Mouse (Mus musculus): ENCODE measurements around the gene Prap1. TPM values are rescaled to one million over a fixed set of nuclear protein-coding genes. Genes with fewer than 3 reads are reported as not detected.

The Prap1 gene
- polyA plus RNA-seq, 1 experiment = not detected

DNA sequence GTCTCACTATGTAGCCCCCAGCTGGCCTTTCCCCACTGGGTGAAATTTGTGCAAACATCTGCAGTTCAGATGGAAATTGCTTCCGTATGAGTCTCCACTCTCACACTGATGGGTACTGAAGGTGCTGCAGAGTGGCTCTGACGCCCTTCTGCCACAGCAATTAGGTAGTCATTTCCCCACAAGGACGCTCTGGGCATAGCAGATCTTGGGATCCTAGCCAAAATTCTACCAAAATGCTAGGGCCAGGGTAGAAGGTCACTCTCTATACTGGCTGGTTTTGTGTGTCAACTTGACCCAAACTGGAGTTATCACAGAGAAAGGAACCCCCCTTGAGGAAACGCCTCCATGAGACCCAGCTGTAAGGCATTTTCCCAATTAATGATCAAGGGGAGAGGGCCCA is 10.8 kb downstream of the Prap1 start:
- H3K4me3 ChIP-seq (ENCODE audit: insufficient read depth, low read length) = no peak overlapping the region
- peaks cover 3% of the 10 kb centered on the region; the same call in 1 of the 2 replicates for H3K4me1 ChIP-seq (ENCODE audit: control insufficient read depth, insufficient read depth, low read length)
- TF ChIP-seq CTCF (IDR thresholded peaks at IDR 0.05; ENCODE audit: low read depth, low read length) (no peak), POLR2A (IDR thresholded peaks at IDR 0.05; ENCODE audit: borderline replicate concordance, low read depth, low read length) (no peak)
- no peak overlapping the region for H3K27ac ChIP-seq (ENCODE audit: insufficient read depth, low read depth, low read length)

DNA sequence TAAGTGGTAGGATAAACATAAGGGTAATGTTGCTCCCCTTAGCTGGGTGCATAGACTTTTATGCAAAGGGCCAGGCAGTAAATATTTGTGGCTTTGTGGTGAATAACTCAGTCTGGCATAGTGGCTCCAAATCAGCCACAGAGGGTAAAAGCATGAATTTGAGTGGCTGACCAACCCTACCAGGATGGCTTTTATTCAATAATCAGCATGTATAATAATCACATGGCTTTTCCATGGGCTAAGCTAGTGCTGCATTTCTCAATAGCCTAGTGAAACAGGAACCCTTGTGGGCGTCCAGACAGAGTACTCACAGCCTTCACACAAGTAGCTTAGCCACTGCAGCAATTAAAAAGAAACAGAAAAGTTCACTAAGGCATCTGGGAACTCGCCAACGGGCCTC is 18.7 kb downstream of the Prap1 start:
- Histone ChIP-seq H3K4me3 (ENCODE audit: insufficient read depth, low read length) (no peak overlapping the region), H3K4me1 (ENCODE audit: control insufficient read depth, insufficient read depth, low read length) (peaks cover 22% of the 10 kb centered on the region), H3K27ac (ENCODE audit: insufficient read depth, low read depth, low read length) (peak overlapping the region; percentile 53)
- no peak for TF ChIP-seq POLR2A (IDR thresholded peaks at IDR 0.05; ENCODE audit: borderline replicate concordance, low read depth, low read length)
- TF ChIP-seq CTCF (IDR thresholded peaks at IDR 0.05; ENCODE audit: low read depth, low read length) = no peak

DNA sequence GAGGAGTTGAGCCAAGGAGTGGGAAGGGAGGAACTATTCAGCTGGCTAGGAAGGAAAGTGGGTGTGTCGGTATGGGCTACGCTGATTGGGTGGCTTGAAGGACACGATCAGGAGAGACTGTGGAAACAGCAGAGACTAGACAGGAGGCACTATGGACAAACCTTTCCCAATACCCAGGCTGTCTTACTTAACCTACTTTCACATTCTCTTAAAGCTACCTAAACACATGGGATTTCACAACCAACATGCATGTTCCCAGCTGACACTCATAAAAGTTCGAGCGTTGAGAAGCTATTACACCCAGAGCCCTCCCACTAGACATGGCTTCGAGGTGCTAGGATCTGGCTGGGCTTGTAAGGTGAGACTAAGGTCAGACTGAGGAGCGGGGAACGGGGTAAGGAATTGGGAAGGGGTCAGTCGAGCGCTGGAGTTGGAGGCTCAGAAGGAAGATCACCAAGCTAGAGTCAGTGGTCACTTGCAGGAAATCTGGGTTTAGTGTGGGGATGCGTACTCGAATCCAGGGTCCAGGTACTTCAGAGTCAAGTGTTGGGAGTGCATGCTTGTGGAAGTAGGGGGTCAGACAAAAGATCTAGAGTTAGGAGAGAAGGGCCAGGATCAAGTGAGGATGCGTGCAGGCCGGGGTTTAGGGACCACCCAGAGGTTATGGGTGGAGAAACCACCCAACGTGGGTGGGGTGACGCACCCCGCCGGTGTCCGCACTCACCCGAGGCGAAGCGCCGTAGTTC is 22.6 kb downstream of the Prap1 start, which contains the start of gene Paox:
Gene Paox (plus strand): TSS at position 217 of the 746 bp plus-strand sequence.
- no peak for TF ChIP-seq POLR2A (IDR thresholded peaks at IDR 0.05; ENCODE audit: borderline replicate concordance, low read depth, low read length)
- TF ChIP-seq CTCF (IDR thresholded peaks at IDR 0.05; ENCODE audit: low read depth, low read length) = no peak
- Histone ChIP-seq H3K4me1 (ENCODE audit: control insufficient read depth, insufficient read depth, low read length) (peaks cover 24% of the 10 kb centered on the region), H3K27ac (ENCODE audit: insufficient read depth, low read depth, low read length) (peak within 1 kb of the TSS; percentile 73), H3K4me3 (ENCODE audit: insufficient read depth, low read length) (peak within 1 kb of the TSS; percentile 79)

DNA sequence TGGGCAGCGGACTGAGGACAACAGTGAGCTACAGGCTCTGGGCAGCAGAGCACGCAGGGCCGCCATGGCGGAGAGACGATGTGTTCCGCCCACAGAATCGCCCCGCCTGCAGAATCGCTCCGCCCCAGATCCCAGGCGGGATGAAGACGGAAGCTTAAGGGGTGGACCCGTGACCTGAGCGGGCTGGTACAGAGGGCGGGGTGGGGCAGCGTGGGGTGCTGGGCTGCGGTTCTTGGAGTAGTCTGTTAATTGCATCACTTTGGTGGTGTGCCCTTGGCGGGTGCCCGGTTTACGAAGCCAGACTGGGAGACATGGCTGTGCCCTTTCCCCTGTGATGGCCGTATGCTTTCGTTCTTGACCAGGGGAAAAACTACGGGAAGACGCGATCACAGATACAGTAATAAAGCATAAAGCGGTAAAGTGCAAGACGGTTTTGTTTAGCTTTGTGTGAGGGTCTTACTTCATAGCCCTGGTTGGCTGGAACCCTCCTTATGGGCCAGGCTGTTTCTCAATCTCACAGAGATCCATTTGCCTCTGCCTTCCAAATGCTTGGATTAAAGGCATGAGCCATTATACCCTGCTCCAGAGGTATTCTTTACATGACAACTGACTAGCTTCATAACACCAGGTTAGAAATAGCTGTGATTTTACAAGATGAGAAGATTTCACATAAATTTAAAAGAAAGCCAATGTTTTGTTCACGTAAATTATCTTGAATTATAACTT is 23.3 kb downstream of the Prap1 start, which contains the start of gene Echs1:
Gene Echs1 (minus strand): TSS at position 148 of the 726 bp plus-strand sequence.
- no peak for TF ChIP-seq POLR2A (IDR thresholded peaks at IDR 0.05; ENCODE audit: borderline replicate concordance, low read depth, low read length)
- TF ChIP-seq CTCF (IDR thresholded peaks at IDR 0.05; ENCODE audit: low read depth, low read length) = no peak
- Histone ChIP-seq H3K4me3 (ENCODE audit: insufficient read depth, low read length) (peak within 1 kb of the TSS; percentile 79), H3K4me1 (ENCODE audit: control insufficient read depth, insufficient read depth, low read length) (peaks cover 24% of the 10 kb centered on the region), H3K27ac (ENCODE audit: insufficient read depth, low read depth, low read length) (peak within 1 kb of the TSS; percentile 73)

DNA sequence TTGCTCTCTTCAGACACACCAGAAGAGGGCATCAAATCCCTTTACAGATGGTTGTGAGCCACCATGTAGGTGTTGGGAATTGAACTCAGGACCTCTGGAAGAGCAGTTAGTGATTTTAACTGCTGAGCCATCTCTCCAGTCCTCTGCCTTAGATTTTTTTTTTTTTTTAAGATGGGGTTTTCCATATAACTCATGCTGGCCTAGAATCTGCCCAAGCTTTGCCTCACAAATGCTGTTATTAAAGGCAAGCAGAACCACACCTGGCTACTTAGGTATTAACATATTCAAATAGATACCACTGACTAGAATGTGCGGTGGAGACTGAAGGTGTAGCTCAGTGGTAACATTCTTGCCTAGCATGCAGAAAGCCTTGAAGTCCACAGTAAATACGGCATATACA is 27.3 kb downstream of the Prap1 start:
- TF ChIP-seq CTCF (IDR thresholded peaks at IDR 0.05; ENCODE audit: low read depth, low read length) (no peak), POLR2A (IDR thresholded peaks at IDR 0.05; ENCODE audit: borderline replicate concordance, low read depth, low read length) (no peak)
- Histone ChIP-seq H3K4me1 (ENCODE audit: control insufficient read depth, insufficient read depth, low read length) (peaks cover 9% of the 10 kb centered on the region), H3K4me3 (ENCODE audit: insufficient read depth, low read length) (no peak overlapping the region), H3K27ac (ENCODE audit: insufficient read depth, low read depth, low read length) (no peak overlapping the region)

DNA sequence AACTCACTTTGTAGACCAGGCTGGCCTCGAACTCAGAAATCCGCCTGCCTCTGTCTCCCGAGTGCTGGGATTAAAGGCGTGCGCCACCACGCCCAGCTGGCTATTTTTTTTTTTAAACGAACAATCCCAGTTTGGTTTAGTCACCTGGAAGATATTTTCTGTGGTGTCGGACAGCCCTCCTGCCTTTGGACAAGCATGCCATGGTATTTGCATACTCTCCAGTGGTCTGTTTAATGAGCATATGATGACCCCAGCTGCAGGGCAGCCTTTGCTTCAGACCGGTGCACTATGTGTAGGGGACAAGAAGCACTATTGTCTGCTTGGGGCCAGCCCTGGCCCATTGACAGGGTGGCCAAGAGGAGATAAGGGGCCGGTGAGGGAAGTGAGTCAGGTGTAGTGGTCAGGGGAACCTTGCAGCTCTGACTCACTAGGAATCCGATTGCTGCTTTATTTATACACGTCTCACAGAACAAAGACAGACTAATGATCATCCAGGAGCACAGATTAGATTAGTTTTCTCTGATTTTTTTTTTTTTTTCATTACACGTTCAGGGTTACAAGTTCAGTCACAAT is 28.2 kb downstream of the Prap1 start:
- Histone ChIP-seq H3K27ac (ENCODE audit: insufficient read depth, low read depth, low read length) (no peak overlapping the region), H3K4me1 (ENCODE audit: control insufficient read depth, insufficient read depth, low read length) (peaks cover 9% of the 10 kb centered on the region), H3K4me3 (ENCODE audit: insufficient read depth, low read length) (no peak overlapping the region)
- TF ChIP-seq CTCF (IDR thresholded peaks at IDR 0.05; ENCODE audit: low read depth, low read length) = no peak
- TF ChIP-seq POLR2A (IDR thresholded peaks at IDR 0.05; ENCODE audit: borderline replicate concordance, low read depth, low read length) = no peak

DNA sequence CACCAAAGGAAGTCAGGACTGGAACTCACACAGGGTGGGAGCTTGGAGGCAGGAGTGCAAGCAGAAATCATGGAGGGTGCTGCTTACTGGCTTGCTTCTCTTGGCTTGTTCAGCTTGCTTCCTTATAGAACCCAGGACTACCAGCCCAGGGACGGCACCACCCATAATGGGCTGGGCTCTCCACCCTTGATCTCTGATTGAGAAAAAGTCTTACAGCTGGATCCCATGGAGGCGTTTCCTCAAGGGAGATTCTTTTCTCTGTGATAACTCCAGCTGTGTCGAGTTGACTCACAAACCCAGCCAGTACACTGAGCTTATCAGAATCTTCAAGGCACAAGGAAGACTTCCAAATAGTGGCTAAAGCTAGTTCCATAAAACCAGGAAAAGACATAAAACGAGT is 29.6 kb downstream of the Prap1 start:
- Histone ChIP-seq H3K4me3 (ENCODE audit: insufficient read depth, low read length) (no peak overlapping the region), H3K4me1 (ENCODE audit: control insufficient read depth, insufficient read depth, low read length) (peaks cover 15% of the 10 kb centered on the region), H3K27ac (ENCODE audit: insufficient read depth, low read depth, low read length) (no peak overlapping the region)
- TF ChIP-seq POLR2A (IDR thresholded peaks at IDR 0.05; ENCODE audit: borderline replicate concordance, low read depth, low read length) (no peak), CTCF (IDR thresholded peaks at IDR 0.05; ENCODE audit: low read depth, low read length) (no peak)

DNA sequence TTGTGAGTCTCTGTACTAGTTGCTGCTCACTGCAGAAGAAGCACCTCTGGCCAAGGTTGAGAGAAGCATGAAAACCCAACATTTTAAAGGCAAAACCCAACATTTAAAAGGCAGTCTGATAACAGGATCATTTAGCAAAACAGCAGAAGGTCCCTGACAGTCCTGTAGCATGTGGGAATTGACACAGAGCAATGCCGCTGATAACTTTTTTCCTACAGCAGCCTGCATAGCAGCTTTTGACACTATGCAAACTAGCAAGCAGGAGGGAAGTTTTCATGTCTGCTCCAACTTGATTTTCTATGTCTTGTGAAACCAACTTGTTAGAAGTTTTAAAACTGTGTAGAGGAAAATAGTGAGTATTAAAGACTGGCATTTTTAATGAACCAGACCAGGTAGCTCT is 31.2 kb downstream of the Prap1 start:
- peaks cover 26% of the 10 kb centered on the region for H3K4me1 ChIP-seq (ENCODE audit: control insufficient read depth, insufficient read depth, low read length)
- H3K4me3 ChIP-seq (ENCODE audit: insufficient read depth, low read length) = no peak overlapping the region
- no peak overlapping the region for H3K27ac ChIP-seq (ENCODE audit: insufficient read depth, low read depth, low read length)
- TF ChIP-seq POLR2A (IDR thresholded peaks at IDR 0.05; ENCODE audit: borderline replicate concordance, low read depth, low read length) (no peak), CTCF (IDR thresholded peaks at IDR 0.05; ENCODE audit: low read depth, low read length) (no peak)

DNA sequence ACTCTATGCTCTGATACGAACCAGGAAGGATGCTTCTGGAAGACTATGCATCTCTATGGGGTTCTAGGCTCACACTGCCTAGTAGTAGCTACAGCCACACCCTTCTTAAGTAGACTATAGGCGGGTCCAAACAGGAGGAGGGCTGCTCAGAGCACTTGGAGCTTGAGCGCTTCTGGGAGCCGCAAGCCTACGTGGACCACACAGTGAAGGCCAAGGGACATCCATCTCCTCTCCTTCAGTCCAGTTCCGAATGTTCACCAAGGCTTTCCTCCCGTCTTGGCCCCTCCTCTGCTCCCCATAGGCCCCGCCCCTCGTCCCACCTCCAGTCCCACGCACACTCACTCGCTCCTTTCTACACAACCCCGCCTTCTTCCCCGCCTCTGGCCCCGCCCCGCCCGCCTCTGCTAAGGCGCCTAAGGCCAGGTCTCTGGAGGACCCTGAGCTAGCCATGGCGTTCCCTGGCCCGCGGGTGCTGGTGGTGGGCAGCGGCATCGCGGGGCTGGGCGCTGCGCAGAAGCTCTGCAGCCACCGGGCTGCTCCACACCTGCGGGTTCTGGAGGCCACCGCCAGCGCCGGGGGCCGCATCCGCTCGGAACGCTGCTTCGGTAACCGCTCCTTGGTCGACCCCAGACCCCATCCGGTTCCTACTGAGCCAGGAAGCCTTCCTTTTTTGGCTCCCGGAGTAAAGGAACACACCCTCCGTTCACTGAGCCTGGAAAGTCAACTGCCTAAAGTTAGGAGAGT is 32.3 kb downstream of the Prap1 start:
- Histone ChIP-seq H3K4me1 (ENCODE audit: control insufficient read depth, insufficient read depth, low read length) (peaks cover 26% of the 10 kb centered on the region), H3K4me3 (ENCODE audit: insufficient read depth, low read length) (peak overlapping the region; percentile 94), H3K27ac (ENCODE audit: insufficient read depth, low read depth, low read length) (peak overlapping the region; percentile 37)
- TF ChIP-seq CTCF (IDR thresholded peaks at IDR 0.05; ENCODE audit: low read depth, low read length) (no peak), POLR2A (IDR thresholded peaks at IDR 0.05; ENCODE audit: borderline replicate concordance, low read depth, low read length) (no peak)

Data from bone marrow macrophage, adult 2 months (primary cell).